Mouse (Mus musculus) liver, embryonic 11.5 days (tissue): Measurements from ENCODE around the gene Cdc14b. TPM values are rescaled to one million over a fixed set of nuclear protein-coding genes. Genes with fewer than 3 reads are reported as not detected.

Experiments
- ATAC-seq: fragments of 200-750 bp; cut with Nextera tagmentation; replicated peaks from 2 replicates; pipeline ENCODE4 v1.8.0; 2017; ENCODE audit warnings: moderate number of reproducible peaks, mild to moderate bottlenecking, moderate TSS enrichment, moderate library complexity; ENCODE audit not compliant: low FRiP score
- DNase-seq: peaks from one replicate; pipeline ENCODE4 v3.0.0-alpha.2; 2017; ENCODE audit warnings: low spot score
- H3K27ac ChIP-seq: fragments of 300-500 bp; sonication (generic); 2 replicates; pipeline ENCODE4 v1.5.1; 2014; ENCODE audit warnings: mild to moderate bottlenecking, low read depth, low read length, control low read depth
- H3K27me3 ChIP-seq: fragments of 300-500 bp; sonication (generic); replicated peaks from 2 replicates; pipeline ENCODE4 v1.6.1; 2014; ENCODE audit warnings: low read length, mixed read lengths; ENCODE audit not compliant: control insufficient read depth, insufficient read depth
- H3K36me3 ChIP-seq: fragments of 300-500 bp; sonication (generic); 2 replicates; pipeline ENCODE4 v1.6.1; 2014; ENCODE audit warnings: mild to moderate bottlenecking, low read length, moderate library complexity, mixed read lengths; ENCODE audit not compliant: control insufficient read depth, insufficient read depth
- H3K4me1 ChIP-seq: fragments of 300-500 bp; sonication (generic); replicated peaks from 2 replicates; pipeline ENCODE4 v1.6.1; 2014; ENCODE audit warnings: low read length, mixed read lengths; ENCODE audit not compliant: control insufficient read depth, insufficient read depth
- H3K4me2 ChIP-seq: fragments of 300-500 bp; sonication (generic); 2 replicates; pipeline ENCODE4 v1.6.1; 2014; ENCODE audit warnings: mild to moderate bottlenecking, control low read depth, moderate library complexity
- H3K4me3 ChIP-seq: fragments of 300-500 bp; sonication (generic); 2 replicates; pipeline ENCODE4 v1.5.1; 2014; ENCODE audit warnings: low read depth, low read length, control low read depth
- H3K9ac ChIP-seq: fragments of 300-500 bp; sonication (generic); 2 replicates; pipeline ENCODE4 v1.6.1; 2014; ENCODE audit warnings: low read depth, low read length, control low read depth
- H3K9me3 ChIP-seq: fragments of 300-500 bp; sonication (generic); 2 replicates; pipeline ENCODE4 v1.6.1; 2016; ENCODE audit warnings: low read length, inconsistent platforms, mixed read lengths; ENCODE audit not compliant: control insufficient read depth
- WGBS: fragments of 180-500 bp; shearing (Covaris S2); extraction: QIAGEN DNeasy Blood & Tissue Kit; methylation state at CpG from one replicate; pipeline ENCODE4 v1.1.7; 2014; 5-methylcytosine and 5-hydroxymethylcytosine counted together
- polyA plus RNA-seq: library from polyadenylated mRNA; unstranded; fragments of >200 nt; fragmentation: Nextera tagmentation; extraction: Ambion mirVana; gene quantifications from 2 replicates; pipeline ENCODE4 v1.2.1, GENCODE M21; 2014

The Cdc14b gene
- polyA plus RNA-seq, 1 experiment from 2014 or later: 16.6 TPM

DNA sequence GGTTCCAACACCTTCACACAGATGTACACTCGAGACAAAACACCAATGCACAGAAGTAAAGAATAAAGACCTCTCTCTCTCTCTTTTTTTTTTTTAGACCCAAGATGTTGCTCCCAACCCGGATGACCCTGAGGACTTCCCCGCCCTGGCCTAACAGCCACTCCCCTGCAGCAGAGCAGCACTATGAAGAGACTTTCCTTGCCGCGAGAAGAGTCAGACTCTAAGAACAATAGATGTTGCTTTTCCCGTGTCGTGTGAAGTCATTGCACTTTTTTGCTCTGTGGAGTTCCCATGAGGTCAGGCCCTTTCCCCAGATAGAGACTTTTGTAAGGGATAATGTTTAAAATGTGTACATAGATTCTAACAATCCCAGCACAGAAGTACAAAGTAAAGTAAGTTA lies 89.9 kb downstream of the Cdc14b start:
- ATAC-seq: no peak

DNA sequence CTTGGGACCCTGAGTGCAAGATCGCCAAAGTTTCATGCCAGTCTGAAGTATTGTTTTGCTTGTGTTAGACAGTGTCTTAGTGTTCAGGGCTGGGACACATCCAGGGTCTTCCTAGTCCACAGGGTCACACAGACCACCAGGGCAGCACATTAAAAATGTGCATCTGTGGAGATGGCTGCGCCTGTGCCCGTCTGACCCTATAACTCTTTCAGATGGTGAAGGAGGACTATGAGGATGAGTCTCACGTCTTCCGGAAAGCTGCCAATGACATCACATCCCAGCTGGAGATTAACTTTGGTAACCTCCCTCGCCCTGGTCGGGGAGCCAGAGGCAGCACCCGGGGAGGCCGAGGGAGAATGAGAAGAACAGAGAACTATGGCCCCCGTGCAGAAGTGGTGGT lies 90.7 kb downstream of the Cdc14b start:
- no peaks in the 10 kb centered on the region for H3K9me3 ChIP-seq
- H3K4me2 ChIP-seq: no peak overlapping the region
- WGBS: 76% methylated on average over 10 of the region's 10 CpGs
- ATAC-seq (no peak), DNase-seq (no peak)
- no peaks in the 10 kb centered on the region for H3K27me3 ChIP-seq
- no peak overlapping the region for H3K4me3 ChIP-seq
- H3K9ac ChIP-seq: no peak overlapping the region
- no peaks in the 10 kb centered on the region; the same call in 1 of the 2 replicates for H3K36me3 ChIP-seq
- H3K27ac ChIP-seq: no peak overlapping the region
- no peaks in the 10 kb centered on the region for H3K4me1 ChIP-seq

More for the DNA sequence above, 89.9 kb downstream of the Cdc14b start:
- no peak overlapping the region for H3K4me3 ChIP-seq
- DNase-seq: no peak
- H3K27me3 ChIP-seq: no peaks in the 10 kb centered on the region
- H3K9ac ChIP-seq: no peak overlapping the region
- no peaks in the 10 kb centered on the region for H3K4me1 ChIP-seq
- no peak overlapping the region for H3K4me2 ChIP-seq
- 77% methylated on average over 7 of the region's 7 CpGs for WGBS
- H3K36me3 ChIP-seq: no peaks in the 10 kb centered on the region; the same call in 1 of the 2 replicates
- H3K9me3 ChIP-seq: no peaks in the 10 kb centered on the region
- H3K27ac ChIP-seq: no peak overlapping the region

- 78% methylated on average over 4 of the region's 4 CpGs for WGBS
- Histone ChIP-seq H3K36me3 (no peaks in the 10 kb centered on the region; the same call in 1 of the 2 replicates), H3K27me3 (no peaks in the 10 kb centered on the region), H3K4me1 (no peaks in the 10 kb centered on the region), H3K27ac (no peak overlapping the region), H3K4me2 (no peak overlapping the region), H3K4me3 (no peak overlapping the region), H3K9me3 (no peaks in the 10 kb centered on the region), H3K9ac (no peak overlapping the region)
- ATAC-seq: no peak
- DNase-seq: no peak
Observed at GRCm38 (mm10) chr13:64183583-64183982, 91.5 kb downstream of the Cdc14b start.

GRCm38 (mm10) chr13:64182091-64182490 lies 93.0 kb downstream of the Cdc14b start:
- DNase-seq: no peak
- Histone ChIP-seq H3K4me1 (no peaks in the 10 kb centered on the region), H3K27me3 (no peaks in the 10 kb centered on the region), H3K4me2 (no peak overlapping the region), H3K36me3 (no peaks in the 10 kb centered on the region; the same call in 1 of the 2 replicates), H3K27ac (no peak overlapping the region), H3K4me3 (no peak overlapping the region), H3K9ac (no peak overlapping the region), H3K9me3 (no peaks in the 10 kb centered on the region)
- no peak for ATAC-seq
- 77% methylated on average over 2 of the region's 2 CpGs for WGBS

GRCm38 (mm10) chr13:64180888-64181287 lies 94.2 kb downstream of the Cdc14b start:
- 75% methylated on average over 3 of the region's 3 CpGs for WGBS
- H3K4me3 ChIP-seq: no peak overlapping the region
- DNase-seq: peak; percentile 43
- H3K4me1 ChIP-seq: no peaks in the 10 kb centered on the region
- H3K27ac ChIP-seq: no peak overlapping the region
- no peaks in the 10 kb centered on the region for H3K27me3 ChIP-seq
- no peak overlapping the region for H3K4me2 ChIP-seq
- no peaks in the 10 kb centered on the region; the same call in 1 of the 2 replicates for H3K36me3 ChIP-seq
- H3K9me3 ChIP-seq: no peaks in the 10 kb centered on the region
- ATAC-seq: no peak; the same call in 1 of the 2 replicates
- no peak overlapping the region for H3K9ac ChIP-seq

- H3K9me3 ChIP-seq: no peaks in the 10 kb centered on the region
- no peaks in the 10 kb centered on the region; the same call in 1 of the 2 replicates for H3K36me3 ChIP-seq
- no peaks in the 10 kb centered on the region for H3K4me1 ChIP-seq
- DNase-seq: no peak
- H3K4me2 ChIP-seq: no peak overlapping the region
- no peak overlapping the region for H3K4me3 ChIP-seq
- ATAC-seq: no peak
- WGBS: 74% methylated on average over 4 of the region's 4 CpGs
- H3K27me3 ChIP-seq: no peaks in the 10 kb centered on the region
- H3K9ac ChIP-seq: no peak overlapping the region
- no peak overlapping the region for H3K27ac ChIP-seq
Observed at GRCm38 (mm10) chr13:64180300-64180699, 94.8 kb downstream of the Cdc14b start.

DNA sequence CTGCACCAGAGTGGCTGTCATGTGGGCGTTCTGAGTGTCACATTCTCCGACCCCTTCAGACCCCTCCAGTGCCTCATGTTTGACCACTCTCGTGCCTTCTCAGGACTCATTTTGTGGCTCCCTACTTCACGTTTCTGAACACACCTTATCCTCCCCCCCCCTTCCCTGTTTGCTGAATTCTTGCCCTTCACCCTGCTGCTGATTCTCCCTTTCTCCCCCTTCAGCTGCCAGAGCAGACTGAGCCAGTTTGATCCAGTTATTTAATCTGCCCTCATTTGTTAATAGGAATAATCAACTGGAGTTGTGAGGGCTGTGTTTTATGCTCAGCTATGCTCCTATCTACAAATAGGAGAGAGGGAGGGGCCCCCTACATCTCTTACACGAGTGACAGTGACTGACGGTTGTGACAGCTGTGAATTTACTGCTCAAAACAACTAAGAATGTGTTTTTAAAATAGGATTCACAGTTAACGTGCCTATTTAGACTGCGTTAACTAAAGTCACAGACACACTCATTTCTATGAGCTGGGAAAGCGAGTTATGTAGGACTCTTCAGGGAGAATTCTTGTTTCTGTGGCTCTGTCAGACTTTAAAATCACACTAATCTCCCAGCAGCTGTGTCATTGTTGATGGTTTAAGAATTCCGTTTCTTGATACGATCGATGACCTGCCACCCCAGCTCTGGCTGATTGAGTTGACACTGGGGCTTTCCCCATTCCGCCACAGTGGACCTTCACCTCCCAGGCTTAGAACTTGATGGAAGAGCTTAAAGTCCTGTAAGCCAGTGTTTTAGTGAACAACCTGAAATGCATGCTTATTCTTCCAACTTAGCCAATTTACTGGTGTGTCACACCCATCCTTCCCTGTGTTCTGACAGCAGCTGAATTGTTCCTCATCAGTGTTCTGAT lies 96.1 kb downstream of the Cdc14b start:
- 67% methylated on average over 13 of the region's 13 CpGs for WGBS
- Histone ChIP-seq H3K27me3 (no peaks in the 10 kb centered on the region), H3K4me1 (no peaks in the 10 kb centered on the region), H3K9me3 (no peaks in the 10 kb centered on the region), H3K36me3 (no peaks in the 10 kb centered on the region; the same call in 1 of the 2 replicates), H3K9ac (no peak overlapping the region), H3K4me2 (0 out of 2 replicates have a peak overlapping the region, but pooled peaks have one; percentile 8), H3K27ac (peak overlapping the region; percentile 25; the same call in 1 of the 2 replicates), H3K4me3 (no peak overlapping the region)
- DNase-seq (no peak), ATAC-seq (no peak)

GRCm38 (mm10) chr13:64178000-64178399 lies 97.1 kb downstream of the Cdc14b start:
- peaks cover 3% of the 10 kb centered on the region for H3K36me3 ChIP-seq
- H3K27me3 ChIP-seq: no peaks in the 10 kb centered on the region
- DNase-seq (no peak), ATAC-seq (no peak)
- 75% methylated on average over 7 of the region's 7 CpGs for WGBS
- H3K9me3 ChIP-seq: no peaks in the 10 kb centered on the region
- no peaks in the 10 kb centered on the region for H3K4me1 ChIP-seq
- no peak overlapping the region for H3K27ac ChIP-seq
- H3K4me3 ChIP-seq: no peak overlapping the region
- no peak overlapping the region for H3K9ac ChIP-seq
- H3K4me2 ChIP-seq: no peak overlapping the region

DNA sequence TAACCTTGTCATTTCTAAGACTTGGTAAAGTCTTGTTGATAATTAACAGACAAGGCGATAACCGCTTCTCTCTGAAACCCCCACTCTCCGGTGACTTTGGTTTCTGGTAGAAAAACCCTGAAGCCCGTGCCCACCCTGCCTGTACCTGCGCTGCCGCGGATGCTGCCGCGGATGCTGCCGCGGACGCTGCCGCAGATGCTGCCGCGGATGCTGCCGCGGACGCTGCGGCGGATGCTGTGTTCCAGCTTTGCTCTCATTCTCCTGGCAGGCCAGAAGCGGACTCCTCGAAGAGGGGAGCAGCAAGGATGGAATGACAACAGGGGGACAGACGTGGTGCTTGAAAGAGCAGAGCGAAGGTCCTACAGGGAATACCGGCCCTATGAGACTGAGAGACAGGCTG lies 105.3 kb downstream of the Cdc14b start:
- DNase-seq: no peak

More for the DNA sequence above, 105.3 kb downstream of the Cdc14b start:
- no peak for ATAC-seq
- H3K27me3 ChIP-seq: no peaks in the 10 kb centered on the region
- no peak overlapping the region for H3K4me2 ChIP-seq
- H3K36me3 ChIP-seq: peaks cover 24% of the 10 kb centered on the region
- H3K9ac ChIP-seq: no peak overlapping the region
- no peak overlapping the region for H3K4me3 ChIP-seq
- 95% methylated on average over 25 of the region's 25 CpGs for WGBS
- H3K27ac ChIP-seq: no peak overlapping the region
- no peaks in the 10 kb centered on the region for H3K4me1 ChIP-seq
- peaks cover 17% of the 10 kb centered on the region for H3K9me3 ChIP-seq
